Mouse (Mus musculus) heart, postnatal 36 days (tissue): Measurements from ENCODE around the gene Tanc2. TPM values are rescaled to one million over a fixed set of nuclear protein-coding genes. Genes with fewer than 3 reads are reported as not detected.

Source experiments
- DNase-seq, 2 experiments: peaks; one replicate each; pipeline ENCODE4 v3.0.0; 2021 to 2022
- intact Hi-C: fragments of 180-260 bp; cut with DNase I; formaldehyde crosslinking; loops from one replicate; pipeline ENCODE4 v1.15.1; 2025
- total RNA-seq, 2 experiments: library from RNA; stranded (reverse); gene quantifications; 2 replicates each; pipeline ENCODE4 v1.2.3; 2021

The Tanc2 gene
- total RNA-seq, result 10 to 100 TPM; 10.6 to 13.3 TPM

GRCm38 (mm10) chr11:105589877-105590641, at the start of gene Tanc2:
Tanc2 (plus strand) TSS chr11:105589986.
- intact Hi-C loops, result loop anchor here (5.0 kb wide), 2 partner anchors 133 to 267 kb away; partner anchors contain the start of gene March10
- DNase-seq, result peak; percentile 53 to 57

GRCm38 (mm10) chr11:105540781-105541180, 49.0 kb upstream of the Tanc2 start:
- DNase-seq, result no peak
- intact Hi-C loops, result no loop called here

DNA sequence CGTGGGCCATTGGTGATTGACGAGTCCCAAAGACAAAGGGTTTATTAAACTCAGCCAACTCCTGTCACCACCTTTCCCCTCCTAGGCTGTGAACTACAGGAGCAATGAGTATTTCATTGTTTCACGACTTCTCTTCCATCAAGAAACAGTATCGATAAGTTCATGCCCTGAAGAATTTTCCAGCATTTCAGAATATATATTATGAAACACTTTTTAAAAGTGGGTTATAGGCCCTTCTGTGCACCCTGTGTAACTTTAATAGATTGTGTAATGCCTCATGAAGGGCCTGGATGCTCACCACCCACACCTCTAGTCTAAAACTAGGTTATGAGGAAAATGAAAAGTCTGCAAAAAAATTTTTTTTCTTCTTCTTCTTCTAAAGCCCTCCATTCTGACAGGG, 48.4 kb upstream of the Tanc2 start:
- no peak for DNase-seq
- intact Hi-C loops, result no loop called here

GRCm38 (mm10) chr11:105542129-105542528, 47.7 kb upstream of the Tanc2 start:
- intact Hi-C loops, result loop anchor here (2.0 kb wide), 1 partner anchor 33 kb away; no protein-coding TSS in a partner anchor
- DNase-seq, result no peak

DNA sequence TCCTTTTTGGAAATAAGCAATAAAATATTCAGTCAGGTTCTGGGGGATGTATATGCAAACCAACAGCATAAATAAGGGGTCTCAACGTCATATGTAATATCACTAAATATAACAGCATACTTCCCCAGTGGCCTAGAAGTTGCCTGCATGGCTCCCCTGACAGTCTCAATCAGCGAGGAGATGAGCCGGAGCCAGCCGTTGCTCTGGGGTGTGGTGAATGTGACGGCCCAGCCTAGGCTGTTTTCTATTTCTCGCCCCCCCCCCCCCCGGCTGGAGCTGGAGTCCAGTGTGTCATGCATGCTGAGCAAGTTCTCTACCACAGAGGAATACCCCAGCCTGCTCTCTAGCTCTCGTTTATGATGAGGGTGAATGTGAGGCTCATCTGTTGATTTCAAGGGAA, 44.0 kb upstream of the Tanc2 start:
- no peak for DNase-seq
- intact Hi-C loops, result no loop called here

DNA sequence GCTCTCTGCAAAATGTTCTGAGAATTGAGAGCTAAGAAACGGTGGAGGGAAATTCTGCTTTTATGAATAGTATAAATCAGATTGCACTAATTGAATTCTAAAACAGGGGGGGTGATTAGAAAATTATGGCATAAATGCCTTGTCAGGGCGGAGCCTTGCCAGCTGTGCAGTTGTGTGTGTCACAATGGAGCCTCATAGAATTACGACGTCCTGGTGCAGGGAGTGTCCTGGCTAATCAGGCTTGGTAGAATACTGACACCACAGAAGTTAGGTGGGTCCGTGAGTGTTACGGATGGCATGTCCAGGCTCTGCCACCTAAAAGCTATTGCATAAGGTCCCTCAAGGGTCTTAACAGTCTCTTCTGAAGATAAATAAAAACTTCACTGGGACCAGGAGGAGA, 43.4 kb upstream of the Tanc2 start:
- intact Hi-C loops, result no loop called here

DNA sequence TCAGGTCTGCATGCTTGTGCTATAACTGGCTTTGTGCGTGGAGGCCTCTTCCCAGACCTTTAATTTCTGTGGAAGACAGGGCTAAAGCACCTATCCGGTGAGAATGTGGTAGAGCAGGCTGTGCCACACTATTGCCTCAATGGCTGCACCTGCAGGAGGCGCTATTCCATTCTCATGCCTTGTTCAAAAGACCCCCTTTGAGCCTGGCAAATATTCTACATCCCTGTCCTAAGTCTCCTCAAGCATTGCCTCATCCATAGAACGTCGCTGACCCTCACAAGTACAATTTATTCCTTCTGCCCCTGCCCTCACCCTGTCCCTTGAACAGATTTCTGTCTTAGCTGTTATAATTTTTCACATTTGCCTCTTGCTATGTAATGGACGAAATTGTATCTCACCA, 41.4 kb upstream of the Tanc2 start:
- intact Hi-C loops, result no loop called here
- DNase-seq, result no peak

More for the DNA sequence above, 43.4 kb upstream of the Tanc2 start:
- DNase-seq, result no peak

DNA sequence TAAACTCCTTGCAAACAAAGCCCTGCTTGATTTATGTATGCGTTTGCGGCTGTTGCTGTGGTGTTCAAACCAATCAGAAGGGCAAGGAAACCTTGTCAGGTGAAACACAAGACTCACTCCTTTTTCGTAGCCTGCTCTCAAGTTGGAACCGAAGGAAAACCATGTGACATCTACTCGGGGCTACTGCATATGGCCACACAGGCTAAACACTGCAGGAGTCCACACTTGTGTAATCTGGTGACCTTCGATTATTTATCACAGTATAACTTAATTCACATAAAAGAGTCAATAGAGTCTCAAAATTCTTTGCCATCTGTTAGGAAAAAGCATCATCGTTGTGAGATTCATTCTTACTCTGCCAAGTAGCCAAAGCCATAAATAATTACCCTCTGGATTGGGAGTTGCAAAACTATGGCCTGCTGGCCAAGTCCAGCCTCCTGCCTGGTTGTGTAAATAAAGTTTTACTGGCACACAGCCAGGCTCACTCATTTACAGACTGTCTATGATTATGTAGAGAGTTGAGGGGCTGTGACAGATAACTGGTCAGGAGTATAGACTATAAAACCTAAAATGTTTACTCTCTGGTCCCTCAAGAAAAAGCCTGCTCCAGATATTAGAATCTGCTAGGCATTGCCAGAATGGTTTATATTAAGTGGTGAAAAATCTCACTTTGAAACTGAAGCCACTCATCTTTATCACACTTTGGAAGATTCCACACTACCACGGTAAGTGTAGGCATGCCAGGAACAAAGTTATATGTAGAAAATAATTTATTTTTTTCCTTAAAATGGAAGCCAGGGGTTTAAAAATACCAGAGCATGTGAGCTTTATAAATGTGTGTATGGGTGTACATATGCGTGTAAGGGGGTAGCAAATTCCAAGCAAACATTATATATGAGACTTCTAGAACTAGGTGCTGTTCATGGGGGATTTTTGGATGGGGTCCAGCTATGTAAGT, 40.3 kb upstream of the Tanc2 start:
- no peak for DNase-seq
- intact Hi-C loops, result no loop called here

- intact Hi-C loops, result no loop called here
- DNase-seq, result no peak
Measured at GRCm38 (mm10) chr11:105557285-105557684, 32.5 kb upstream of the Tanc2 start.

DNA sequence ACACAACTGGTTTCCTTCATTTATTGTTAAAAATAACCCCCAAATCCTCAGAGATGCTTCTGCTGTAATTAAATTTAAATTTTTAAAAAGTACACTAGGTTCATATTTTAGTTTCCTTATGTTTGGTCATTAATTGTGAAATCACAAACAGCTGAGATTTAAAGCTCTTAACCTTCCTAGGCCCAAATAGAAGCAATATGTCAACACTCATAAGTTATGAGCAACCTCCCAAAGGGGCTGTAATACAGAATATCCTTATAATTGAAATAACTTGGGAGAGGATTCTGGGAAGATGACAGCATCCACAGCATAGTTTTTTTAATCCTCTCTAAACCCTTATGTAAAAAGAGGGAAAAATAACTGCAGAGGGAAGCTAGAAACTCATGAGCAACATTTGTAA, 31.7 kb upstream of the Tanc2 start:
- DNase-seq, result no peak
- intact Hi-C loops, result no loop called here

GRCm38 (mm10) chr11:105558803-105559505, 30.8 kb upstream of the Tanc2 start:
- no peak for DNase-seq
- intact Hi-C loops, result no loop called here

- DNase-seq, result no peak
- intact Hi-C loops, result no loop called here
Measured at GRCm38 (mm10) chr11:105563546-105563945, 26.2 kb upstream of the Tanc2 start.

DNA sequence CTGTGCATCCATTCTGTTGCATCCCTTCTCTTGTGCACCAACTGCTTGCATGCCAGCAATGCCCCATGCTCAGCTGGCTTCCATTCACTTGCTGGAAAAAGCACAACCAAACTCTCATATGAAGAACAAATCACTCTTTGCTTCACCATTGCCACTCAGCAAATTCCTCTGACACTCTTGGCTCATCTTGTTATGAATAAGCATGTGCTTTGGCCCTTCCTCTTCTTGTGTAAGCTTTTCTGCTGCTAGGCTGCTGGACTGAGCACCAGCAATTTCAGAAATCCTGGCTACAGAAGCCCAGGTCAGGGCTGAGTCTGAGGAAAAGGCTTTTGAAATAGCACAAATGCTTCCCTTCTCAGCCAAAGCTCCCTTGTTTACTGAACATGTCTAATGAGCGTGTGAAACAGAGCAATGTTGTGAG, 22.6 kb upstream of the Tanc2 start:
- intact Hi-C loops, result loop anchor here (5.0 kb wide), 1 partner anchor 95 kb away; no protein-coding TSS in a partner anchor
- DNase-seq, result peak; percentile 15 to 31

GRCm38 (mm10) chr11:105571996-105572395, 17.8 kb upstream of the Tanc2 start:
- DNase-seq, result no peak
- intact Hi-C loops, result no loop called here

- DNase-seq, result peak; percentile 55 to 68
- intact Hi-C loops, result loop anchor here (2.0 kb wide), 1 partner anchor 31 kb away; no protein-coding TSS in a partner anchor
Measured at GRCm38 (mm10) chr11:105574241-105574640, 15.5 kb upstream of the Tanc2 start.

GRCm38 (mm10) chr11:105577211-105577610, 12.6 kb upstream of the Tanc2 start:
- intact Hi-C loops, result no loop called here
- DNase-seq, result no peak

DNA sequence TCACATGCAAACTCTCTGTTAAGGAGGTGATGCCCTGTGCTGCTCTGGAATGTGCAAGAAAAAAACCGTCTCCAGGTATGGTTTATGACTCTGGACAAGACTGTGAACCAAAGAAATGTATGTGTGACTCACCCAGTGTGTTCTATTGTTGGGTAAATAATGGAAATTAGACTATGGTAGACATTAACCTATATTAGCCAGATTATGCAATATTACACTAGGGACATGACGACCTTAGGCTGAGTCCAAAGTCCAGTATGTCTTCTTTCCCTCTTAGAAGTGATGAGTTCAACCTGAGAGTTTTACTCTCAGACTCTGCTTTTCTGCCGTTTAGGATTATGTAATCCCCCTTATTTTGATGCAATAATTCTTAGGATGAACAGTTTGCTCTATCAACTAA, 7.8 kb upstream of the Tanc2 start:
- intact Hi-C loops, result no loop called here
- no peak for DNase-seq

DNA sequence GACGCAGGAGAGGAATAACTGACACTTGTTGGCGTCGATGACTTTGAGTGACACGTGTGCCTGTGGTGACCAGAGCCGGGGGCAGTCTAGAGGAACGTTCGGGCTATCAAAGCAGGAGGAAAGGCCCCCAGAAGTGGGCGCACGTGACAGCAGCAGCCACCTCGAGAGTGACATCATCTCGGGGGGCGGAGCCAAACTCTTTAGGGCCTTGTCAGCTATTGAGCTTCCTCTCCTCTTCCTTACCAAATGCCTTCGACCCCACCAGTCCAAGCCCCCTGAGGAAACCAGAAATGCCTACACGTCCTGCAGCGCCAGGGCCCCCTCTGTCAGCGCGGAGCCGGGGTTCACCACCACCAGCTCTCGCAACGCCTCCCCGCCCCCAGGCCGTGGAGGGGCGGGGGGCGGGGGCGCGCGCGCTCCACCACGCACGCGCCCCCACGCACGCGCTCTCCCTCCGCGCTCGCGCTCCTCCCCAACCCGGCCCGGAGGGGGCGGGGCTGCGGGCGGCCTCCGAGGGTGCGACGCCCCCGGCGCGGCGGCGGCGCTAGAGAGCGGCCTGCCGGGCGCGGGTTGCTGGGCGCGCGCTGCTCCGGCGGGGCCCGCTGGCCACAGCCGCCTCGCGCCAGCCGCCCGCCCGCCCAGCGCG, 432 bp upstream of the Tanc2 start:
- peak; percentile 86 to 91 for DNase-seq
- intact Hi-C loops, result no loop called here

DNA sequence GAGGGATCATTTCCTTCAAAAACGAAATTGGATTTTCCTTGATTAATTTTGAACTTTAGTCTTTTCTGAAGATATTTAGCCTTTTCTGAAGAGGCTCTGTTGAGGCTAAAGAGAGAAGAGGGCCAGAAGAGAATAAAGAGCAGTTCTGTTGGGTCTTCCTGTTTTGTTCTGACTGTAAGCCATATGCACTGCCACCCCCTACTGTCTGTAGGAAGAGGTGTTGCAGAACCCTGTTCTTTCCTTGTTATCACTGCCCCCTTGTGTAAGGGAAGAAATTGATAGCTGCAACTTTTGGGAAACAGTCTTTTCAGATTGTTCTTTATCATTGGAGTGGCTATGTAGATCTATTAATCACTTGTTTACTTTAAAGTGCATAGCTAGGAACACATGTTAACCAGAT, 2.1 kb downstream of the Tanc2 start:
- DNase-seq, result peak; percentile 20 to 25
- intact Hi-C loops, result loop anchor here (1.0 to 5.0 kb wide), 6 partner anchors 135 to 321 kb away; partner anchors contain the start of gene March10

DNA sequence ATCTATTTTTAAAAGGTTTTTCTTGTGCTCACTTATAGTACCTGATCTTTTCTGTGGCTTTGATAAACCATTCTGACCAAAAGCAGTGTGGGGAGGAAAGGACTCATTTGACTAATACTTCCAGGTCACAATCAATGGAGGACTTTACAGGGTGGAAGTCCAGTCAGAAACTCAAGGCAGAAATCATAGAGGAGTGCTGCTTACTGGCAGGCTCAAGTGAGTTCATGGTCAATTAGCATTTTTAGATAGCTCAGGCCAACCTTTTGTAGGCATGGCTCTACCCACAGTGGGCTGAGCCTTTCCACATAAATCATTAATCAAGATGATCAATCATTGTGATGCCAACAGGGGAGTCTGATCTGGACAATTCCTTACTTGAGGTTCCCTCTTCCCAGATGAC, 12.4 kb downstream of the Tanc2 start:
- no peak for DNase-seq
- intact Hi-C loops, result no loop called here
